10 mouse cellular contexts compared by ENCODE assay signal in the genomic region with DNA sequence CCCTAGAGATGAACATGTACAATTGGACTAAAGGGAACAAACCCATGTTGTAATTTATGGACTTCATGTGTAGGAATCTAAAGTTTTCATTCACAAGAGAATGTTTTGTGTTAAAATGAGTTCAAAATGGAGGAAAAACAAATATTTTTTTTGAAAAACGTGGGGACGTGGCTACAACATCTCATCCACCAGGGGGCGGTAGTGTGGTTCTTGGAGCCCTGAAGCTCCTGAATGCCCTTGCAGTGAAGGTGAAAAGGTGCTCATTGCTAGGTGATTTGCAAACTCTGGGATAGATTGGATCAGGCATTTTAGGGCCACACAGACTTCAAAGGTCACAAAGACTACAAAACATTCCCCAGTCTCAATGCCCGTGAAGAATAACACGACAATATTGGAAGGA.
DNase-seq lines count a peak whose midpoint lies in the region; ATAC-seq and TF ChIP-seq lines count a peak whose summit lies in the region.
"Had no signal": no experiment of that assay in that cellular context is flagged by ENCODE, and none has a peak within 500 bp of the region (broad histone marks: within the 10 kb centered on the region; RNA-seq: fewer than 3 reads in every experiment).

No protein-coding gene starts in this region.

- peak; percentile 50 for DNase-seq in forebrain, postnatal 0 days
- peak; percentile 32 for DNase-seq in right cerebral cortex, adult 18-20 months
- no peak for DNase-seq in right cerebral cortex, postnatal 25 days
- DNase-seq in cerebellum, adult 9-10 months, result peak; percentile 77
- peak; percentile 31 for DNase-seq in hindlimb bud, embryonic 11.5 days (ENCODE audit: extremely low spot score, low read depth, low spot score)
- peak; percentile 57 for DNase-seq in lung, adult 2 months
- DNase-seq in thymus, postnatal 14 days, result peak; percentile 40

- TF ChIP-seq POLR2A in lung, adult 2 months (IDR thresholded peaks at IDR 0.05; ENCODE audit: borderline replicate concordance, extremely low read depth, low read depth, low read length), result no peak

- no peaks in the 10 kb centered on the region for H3K36me3 ChIP-seq in forebrain, postnatal 0 days (ENCODE audit: insufficient read depth)
- H3K36me3 ChIP-seq in forebrain, embryonic 16.5 days (ENCODE audit: control insufficient read depth, insufficient read depth), result no peaks in the 10 kb centered on the region
- H3K36me3 ChIP-seq: neural tube, embryonic 13.5 days had no signal

- TF ChIP-seq CTCF in forebrain, postnatal 0 days (IDR thresholded peaks at IDR 0.05; ENCODE audit: low read depth), result peak; percentile 65
- peak; percentile 60 for TF ChIP-seq CTCF in lung, adult 2 months (IDR thresholded peaks at IDR 0.05; ENCODE audit: insufficient read depth, low read length)

- no peak overlapping the region for H3K9ac ChIP-seq in forebrain, postnatal 0 days
- H3K9ac ChIP-seq in forebrain, embryonic 16.5 days (replicated peaks; ENCODE audit: low read depth, low read length), result no peak overlapping the region
- H3K9ac ChIP-seq: neural tube, embryonic 13.5 days had no signal

- H3K27me3 ChIP-seq in forebrain, postnatal 0 days (ENCODE audit: insufficient read depth, low read length), result no peaks in the 10 kb centered on the region
- H3K27me3 ChIP-seq in forebrain, embryonic 16.5 days (replicated peaks; ENCODE audit: control insufficient read depth, insufficient read depth, low read length), result no peaks in the 10 kb centered on the region
- H3K27me3 ChIP-seq: CH12.LX; neural tube, embryonic 13.5 days had no signal

- H3K27ac ChIP-seq in forebrain, postnatal 0 days (ENCODE audit: low read depth, low read length), result no peak overlapping the region
- H3K27ac ChIP-seq in forebrain, embryonic 16.5 days (ENCODE audit: low read length), result no peak overlapping the region
- H3K27ac ChIP-seq: neural tube, embryonic 13.5 days had no signal

- H3K4me2 ChIP-seq in forebrain, postnatal 0 days (ENCODE audit: low read depth), result no peak overlapping the region
- no peak overlapping the region for H3K4me2 ChIP-seq in forebrain, embryonic 16.5 days (ENCODE audit: low read length)
- H3K4me2 ChIP-seq: neural tube, embryonic 13.5 days had no signal

- H3K4me1 ChIP-seq in forebrain, postnatal 0 days (ENCODE audit: insufficient read depth), result no peaks in the 10 kb centered on the region
- no peaks in the 10 kb centered on the region for H3K4me1 ChIP-seq in forebrain, embryonic 16.5 days (replicated peaks; ENCODE audit: control insufficient read depth, insufficient read depth, low read length)
- H3K4me1 ChIP-seq in lung, adult 2 months (ENCODE audit: control insufficient read depth, insufficient read depth, low read length), result no peaks in the 10 kb centered on the region
- H3K4me1 ChIP-seq: neural tube, embryonic 13.5 days had no signal

- H3K4me3 ChIP-seq in forebrain, postnatal 0 days (ENCODE audit: low read depth, low read length), result no peak overlapping the region
- H3K4me3 ChIP-seq in forebrain, embryonic 16.5 days (replicated peaks; ENCODE audit: low read length), result no peak overlapping the region
- H3K4me3 ChIP-seq in lung, adult 2 months (replicated peaks; ENCODE audit: extremely low read depth, low read depth, low read length), result no peak overlapping the region
- H3K4me3 ChIP-seq: neural tube, embryonic 13.5 days had no signal

- WGBS in forebrain, postnatal 0 days, result 29% methylated on average over 5 of the region's 5 CpGs
- WGBS in forebrain, embryonic 16.5 days, result 29% methylated on average over 5 of the region's 5 CpGs
- WGBS in lung, adult 2 months, result 28% methylated on average over 5 of the region's 5 CpGs

- no peak for ATAC-seq in forebrain, postnatal 0 days
- no peak for ATAC-seq in forebrain, embryonic 16.5 days

- H3K9me3 ChIP-seq in forebrain, postnatal 0 days (ENCODE audit: low read length), result no peaks in the 10 kb centered on the region
- no peaks in the 10 kb centered on the region for H3K9me3 ChIP-seq in forebrain, embryonic 16.5 days (ENCODE audit: control insufficient read depth, low read length)
- H3K9me3 ChIP-seq: neural tube, embryonic 13.5 days had no signal
